Mouse (Mus musculus) cerebellum, postnatal 25 days (tissue): ENCODE data around the gene G6pc3.

ENCODE experiments used
- DNase-seq, 2 experiments: peaks; one replicate each; pipeline ENCODE4 v3.0.0; 2021; ENCODE audit warnings: mixed read lengths in 2 of 2

G6pc3 gene

GRCm38 (mm10) chr11:102188980-102189379 lies 440 bp upstream of the G6pc3 start:
- no peak for DNase-seq

- DNase-seq = no peak
Observed at GRCm38 (mm10) chr11:102190848-102191247, 1.4 kb downstream of the G6pc3 start.

GRCm38 (mm10) chr11:102193657-102194440 lies 4.4 kb downstream of the G6pc3 start:
- DNase-seq = peak in 1 of 2 experiments; percentile 9

- DNase-seq = peak; percentile 57 to 65
Observed at GRCm38 (mm10) chr11:102196018-102196797, 6.8 kb downstream of the G6pc3 start.

GRCm38 (mm10) chr11:102198245-102198644 lies 8.8 kb downstream of the G6pc3 start:
- DNase-seq = peak in 1 of 2 experiments; percentile 2

- DNase-seq = peak in 1 of 2 experiments; percentile 7
Observed at GRCm38 (mm10) chr11:102199856-102200255, 10.4 kb downstream of the G6pc3 start.

GRCm38 (mm10) chr11:102201408-102201821 lies 12.0 kb downstream of the G6pc3 start:
- DNase-seq = peak in 1 of 2 experiments; percentile 40

GRCm38 (mm10) chr11:102206481-102206880 lies 17.1 kb downstream of the G6pc3 start:
- DNase-seq = no peak

GRCm38 (mm10) chr11:102207825-102208777 lies 18.7 kb downstream of the G6pc3 start:
- DNase-seq = peak in 1 of 2 experiments; percentile 25

- DNase-seq = no peak
Observed at GRCm38 (mm10) chr11:102208846-102209245, 19.4 kb downstream of the G6pc3 start.

GRCm38 (mm10) chr11:102209742-102210141 lies 20.3 kb downstream of the G6pc3 start:
- DNase-seq = peak; percentile 79 to 83

- DNase-seq = peak in 1 of 2 experiments; percentile 26
Observed at GRCm38 (mm10) chr11:102210185-102210584, 20.8 kb downstream of the G6pc3 start.

GRCm38 (mm10) chr11:102211011-102211410 lies 21.6 kb downstream of the G6pc3 start:
- no peak for DNase-seq

- peak in 1 of 2 experiments; percentile 64 for DNase-seq
Observed at GRCm38 (mm10) chr11:102211936-102212341, 22.5 kb downstream of the G6pc3 start.

- DNase-seq = peak; percentile 44 to 73
Observed at GRCm38 (mm10) chr11:102214430-102215156, 25.2 kb downstream of the G6pc3 start.

- peak in 1 of 2 experiments; percentile 11 for DNase-seq
Observed at GRCm38 (mm10) chr11:102215511-102215910, 26.1 kb downstream of the G6pc3 start.

GRCm38 (mm10) chr11:102216056-102216885 lies 26.9 kb downstream of the G6pc3 start:
- peak; percentile 46 to 71 for DNase-seq

- DNase-seq = peak; percentile 31 to 47
Observed at GRCm38 (mm10) chr11:102216886-102217240, 27.4 kb downstream of the G6pc3 start.

- peak; percentile 37 to 58 for DNase-seq
Observed at GRCm38 (mm10) chr11:102217396-102217795, 28.0 kb downstream of the G6pc3 start.

- DNase-seq = no peak
Observed at GRCm38 (mm10) chr11:102217876-102218430, 28.5 kb downstream of the G6pc3 start.
